Mouse (Mus musculus): ENCODE measurements around the gene Gdpgp1. TPM values are rescaled to one million over a fixed set of nuclear protein-coding genes. Genes with fewer than 3 reads are reported as not detected.
A peak's percentile ranks its signal among the peaks of the same experiment; 100 is the strongest.

Gene Gdpgp1
- polyA plus RNA-seq, 1 experiment from 2014 or later, result 2.9 TPM

- Histone ChIP-seq H3K36me3 (ENCODE audit: control insufficient read depth, insufficient read depth, low read length) (no peaks in the 10 kb centered on the region), H3K9me3 (ENCODE audit: control insufficient read depth, low read length) (no peaks in the 10 kb centered on the region), H3K9ac (ENCODE audit: low read length) (peak within 1 kb of the TSS; percentile 79), H3K27ac (replicated peaks) (peak within 1 kb of the TSS; percentile 93), H3K4me1 (replicated peaks; ENCODE audit: control insufficient read depth, insufficient read depth) (peaks cover 21% of the 10 kb centered on the region), H3K4me3 (ENCODE audit: low read depth, low read length) (peak within 1 kb of the TSS; percentile 61), H3K27me3 (ENCODE audit: control insufficient read depth, insufficient read depth, low read length) (no peaks in the 10 kb centered on the region), H3K4me2 (replicated peaks; ENCODE audit: low read depth) (peak within 1 kb of the TSS; percentile 78)
- peak; percentile 94 for DNase-seq (ENCODE audit: low spot score)
- TF ChIP-seq EP300 (optimal IDR thresholded peaks at IDR 0.05) (peak; percentile 25), CTCF (IDR thresholded peaks at IDR 0.05; ENCODE audit: low read depth) (peak; percentile 53)
- WGBS, result under 1% methylated on average over 51 of the region's 51 CpGs
- peak; percentile 78 for ATAC-seq (ENCODE audit: low FRiP score, low TSS enrichment)
Measured at GRCm38 (mm10) chr7:80186531-80187296, 46.0 kb upstream of the Gdpgp1 start, which contains the start of gene Sema4b. Gene Sema4b, plus strand, starts transcription at chr7:80186841.

GRCm38 (mm10) chr7:80187501-80187900 lies 45.2 kb upstream of the Gdpgp1 start:
- 59% methylated on average over 12 of the region's 12 CpGs for WGBS
- H3K4me2 ChIP-seq (replicated peaks; ENCODE audit: low read depth), result peak overlapping the region; percentile 78
- peak overlapping the region; percentile 93 for H3K27ac ChIP-seq (replicated peaks)
- H3K36me3 ChIP-seq (ENCODE audit: control insufficient read depth, insufficient read depth, low read length), result no peaks in the 10 kb centered on the region
- H3K4me3 ChIP-seq (ENCODE audit: low read depth, low read length), result peak overlapping the region; percentile 61
- peak overlapping the region; percentile 79 for H3K9ac ChIP-seq (ENCODE audit: low read length)
- ATAC-seq (ENCODE audit: low FRiP score, low TSS enrichment) (no peak), DNase-seq (ENCODE audit: low spot score) (no peak)
- TF ChIP-seq EP300 (optimal IDR thresholded peaks at IDR 0.05) (no peak), CTCF (IDR thresholded peaks at IDR 0.05; ENCODE audit: low read depth) (no peak)
- no peaks in the 10 kb centered on the region for H3K9me3 ChIP-seq (ENCODE audit: control insufficient read depth, low read length)
- H3K27me3 ChIP-seq (ENCODE audit: control insufficient read depth, insufficient read depth, low read length), result no peaks in the 10 kb centered on the region
- H3K4me1 ChIP-seq (replicated peaks; ENCODE audit: control insufficient read depth, insufficient read depth), result peaks cover 26% of the 10 kb centered on the region

GRCm38 (mm10) chr7:80188579-80189125 lies 44.0 kb upstream of the Gdpgp1 start:
- ATAC-seq (ENCODE audit: low FRiP score, low TSS enrichment), result no peak
- DNase-seq (ENCODE audit: low spot score), result no peak
- no peaks in the 10 kb centered on the region for H3K36me3 ChIP-seq (ENCODE audit: control insufficient read depth, insufficient read depth, low read length)
- peak overlapping the region; percentile 23; the same call in 1 of the 2 replicates for H3K9ac ChIP-seq (ENCODE audit: low read length)
- no peak overlapping the region for H3K4me3 ChIP-seq (ENCODE audit: low read depth, low read length)
- H3K9me3 ChIP-seq (ENCODE audit: control insufficient read depth, low read length), result no peaks in the 10 kb centered on the region
- TF ChIP-seq CTCF (IDR thresholded peaks at IDR 0.05; ENCODE audit: low read depth) (no peak), EP300 (optimal IDR thresholded peaks at IDR 0.05) (no peak)
- H3K27me3 ChIP-seq (ENCODE audit: control insufficient read depth, insufficient read depth, low read length), result no peaks in the 10 kb centered on the region
- H3K4me1 ChIP-seq (replicated peaks; ENCODE audit: control insufficient read depth, insufficient read depth), result peaks cover 26% of the 10 kb centered on the region
- H3K27ac ChIP-seq (replicated peaks), result peak overlapping the region; percentile 93
- WGBS, result 55% methylated on average over 2 of the region's 2 CpGs
- H3K4me2 ChIP-seq (replicated peaks; ENCODE audit: low read depth), result 0 out of 2 replicates have a peak overlapping the region, but pooled peaks have one; percentile 5

- 48% methylated on average over 11 of the region's 11 CpGs for WGBS
- H3K27ac ChIP-seq (replicated peaks), result peak overlapping the region; percentile 93
- H3K4me2 ChIP-seq (replicated peaks; ENCODE audit: low read depth), result peak overlapping the region; percentile 5; the same call in 1 of the 2 replicates
- DNase-seq (ENCODE audit: low spot score), result no peak
- TF ChIP-seq CTCF (IDR thresholded peaks at IDR 0.05; ENCODE audit: low read depth) (no peak), EP300 (optimal IDR thresholded peaks at IDR 0.05) (no peak)
- no peak for ATAC-seq (ENCODE audit: low FRiP score, low TSS enrichment)
- peak overlapping the region; percentile 23 for H3K9ac ChIP-seq (ENCODE audit: low read length)
- H3K4me1 ChIP-seq (replicated peaks; ENCODE audit: control insufficient read depth, insufficient read depth), result peaks cover 26% of the 10 kb centered on the region
- no peaks in the 10 kb centered on the region for H3K9me3 ChIP-seq (ENCODE audit: control insufficient read depth, low read length)
- no peak overlapping the region for H3K4me3 ChIP-seq (ENCODE audit: low read depth, low read length)
- no peaks in the 10 kb centered on the region for H3K27me3 ChIP-seq (ENCODE audit: control insufficient read depth, insufficient read depth, low read length)
- H3K36me3 ChIP-seq (ENCODE audit: control insufficient read depth, insufficient read depth, low read length), result no peaks in the 10 kb centered on the region
Measured at GRCm38 (mm10) chr7:80189147-80189933, 43.3 kb upstream of the Gdpgp1 start.

GRCm38 (mm10) chr7:80191455-80191854 lies 41.2 kb upstream of the Gdpgp1 start:
- peak; percentile 28; the same call in 1 of the 2 replicates for TF ChIP-seq CTCF (IDR thresholded peaks at IDR 0.05; ENCODE audit: low read depth)
- TF ChIP-seq EP300 (optimal IDR thresholded peaks at IDR 0.05), result no peak
- 39% methylated on average over 5 of the region's 5 CpGs for WGBS
- H3K4me3 ChIP-seq (ENCODE audit: low read depth, low read length), result no peak overlapping the region
- peak; percentile 84 for DNase-seq (ENCODE audit: low spot score)
- H3K9ac ChIP-seq (ENCODE audit: low read length), result peak overlapping the region; percentile 5; the same call in 1 of the 2 replicates
- H3K9me3 ChIP-seq (ENCODE audit: control insufficient read depth, low read length), result no peaks in the 10 kb centered on the region
- H3K36me3 ChIP-seq (ENCODE audit: control insufficient read depth, insufficient read depth, low read length), result no peaks in the 10 kb centered on the region
- H3K4me1 ChIP-seq (replicated peaks; ENCODE audit: control insufficient read depth, insufficient read depth), result peaks cover 20% of the 10 kb centered on the region
- ATAC-seq (ENCODE audit: low FRiP score, low TSS enrichment), result peak; percentile 71
- H3K27me3 ChIP-seq (ENCODE audit: control insufficient read depth, insufficient read depth, low read length), result no peaks in the 10 kb centered on the region
- peak overlapping the region; percentile 92 for H3K27ac ChIP-seq (replicated peaks)
- H3K4me2 ChIP-seq (replicated peaks; ENCODE audit: low read depth), result peak overlapping the region; percentile 59
